Comparison of ENCODE assay signal across 8 mouse cellular contexts in the genomic region with DNA sequence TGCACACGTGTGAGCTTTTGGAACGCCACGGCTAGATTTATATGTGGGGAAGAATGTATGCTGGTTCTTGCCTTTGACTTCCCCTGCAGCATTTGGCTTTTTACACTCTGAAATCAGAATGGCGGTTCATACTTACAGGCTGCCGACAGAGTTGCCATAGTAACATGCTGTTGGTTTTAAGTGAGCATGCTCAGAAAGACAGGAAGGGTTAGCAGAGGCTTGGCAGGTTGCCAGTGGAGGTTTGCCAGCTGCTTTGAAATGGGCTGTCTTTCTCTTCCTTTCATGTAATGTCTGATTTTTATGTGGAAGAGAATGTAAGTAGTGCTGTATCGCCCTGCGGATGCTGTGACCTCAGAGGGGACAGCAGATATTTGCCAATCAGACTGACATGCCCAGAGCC. TPM values are rescaled to one million over a fixed set of nuclear protein-coding genes. Genes with fewer than 3 reads are reported as not detected.
DNase-seq lines count a peak whose midpoint lies in the region; ATAC-seq and TF ChIP-seq lines count a peak whose summit lies in the region.

No protein-coding gene starts in this region.

- peak; percentile 98 for DNase-seq in MN1 (ENCODE audit: low spot score)
- peak; percentile 95 for DNase-seq in cerebellum, adult 9-11 months
- peak; percentile 98 for DNase-seq in frontal cortex, postnatal 25 days (ENCODE audit: low spot score in 2 of 2)
- peak; percentile 99 for DNase-seq in layer of hippocampus, postnatal 10 days (ENCODE audit: low spot score in 2 of 2)
- DNase-seq in ovary, adult 18-20 months (ENCODE audit: low spot score), result peak; percentile 87
- DNase-seq in thymus, adult 2 months, result peak; percentile 92

- H3K4me3 ChIP-seq in hindbrain, embryonic 13.5 days, result peak overlapping the region; percentile 47
- H3K4me3 ChIP-seq in lung, embryonic 16.5 days (ENCODE audit: low read length), result peak overlapping the region; percentile 30
- H3K4me3 ChIP-seq in thymus, adult 2 months (ENCODE audit: control insufficient read depth, insufficient read depth, low read length), result no peak overlapping the region

- no peaks in the 10 kb centered on the region for H3K9me3 ChIP-seq in hindbrain, embryonic 13.5 days
- H3K9me3 ChIP-seq in lung, embryonic 16.5 days (ENCODE audit: control insufficient read depth, low read length), result no peaks in the 10 kb centered on the region

- no peak for TF ChIP-seq POLR2A in thymus, adult 2 months (IDR thresholded peaks at IDR 0.05; ENCODE audit: control insufficient read depth, extremely low read depth, insufficient read depth, low read length, poor library complexity)

- WGBS in hindbrain, embryonic 13.5 days, result 7% methylated on average over 7 of the region's 7 CpGs
- WGBS in lung, embryonic 16.5 days, result 5% methylated on average over 7 of the region's 7 CpGs
- under 1% methylated on average over 7 of the region's 7 CpGs for WGBS in thymus, adult 2 months

- no peaks in the 10 kb centered on the region for H3K27me3 ChIP-seq in hindbrain, embryonic 13.5 days
- H3K27me3 ChIP-seq in lung, embryonic 16.5 days (ENCODE audit: control insufficient read depth, insufficient read depth, low read depth, low read length), result no peaks in the 10 kb centered on the region
- no peaks in the 10 kb centered on the region for H3K27me3 ChIP-seq in thymus, adult 2 months (ENCODE audit: control insufficient read depth, insufficient read depth, low read length)

- H3K36me3 ChIP-seq in hindbrain, embryonic 13.5 days, result peaks cover 16% of the 10 kb centered on the region
- peaks cover 18% of the 10 kb centered on the region for H3K36me3 ChIP-seq in lung, embryonic 16.5 days (ENCODE audit: control insufficient read depth, insufficient read depth, low read length)
- peaks cover 36% of the 10 kb centered on the region for H3K36me3 ChIP-seq in thymus, adult 2 months (ENCODE audit: control insufficient read depth, insufficient read depth, low read length)

- peak overlapping the region; percentile 76 for H3K9ac ChIP-seq in hindbrain, embryonic 13.5 days
- H3K9ac ChIP-seq in lung, embryonic 16.5 days (ENCODE audit: low read length), result peak overlapping the region; percentile 56

- H3K27ac ChIP-seq in hindbrain, embryonic 13.5 days, result peak overlapping the region; percentile 93
- H3K27ac ChIP-seq in lung, embryonic 16.5 days (ENCODE audit: low read length), result peak overlapping the region; percentile 84
- peak overlapping the region; percentile 98 for H3K27ac ChIP-seq in thymus, adult 2 months (ENCODE audit: control insufficient read depth, insufficient read depth, low read length)

- H3K4me1 ChIP-seq in hindbrain, embryonic 13.5 days (replicated peaks), result peaks cover 39% of the 10 kb centered on the region
- peaks cover 19% of the 10 kb centered on the region for H3K4me1 ChIP-seq in lung, embryonic 16.5 days (replicated peaks; ENCODE audit: control insufficient read depth, insufficient read depth, low read length)
- H3K4me1 ChIP-seq in thymus, adult 2 months (replicated peaks; ENCODE audit: control insufficient read depth, insufficient read depth, low read length), result peaks cover 8% of the 10 kb centered on the region

- no peak for TF ChIP-seq CTCF in thymus, adult 2 months (IDR thresholded peaks at IDR 0.05; ENCODE audit: borderline replicate concordance, control insufficient read depth, extremely low read depth, insufficient read depth, low read length, poor library complexity)

- ATAC-seq in hindbrain, embryonic 13.5 days (ENCODE audit: low FRiP score), result peak; percentile 87
- ATAC-seq in lung, embryonic 16.5 days (ENCODE audit: low read depth), result peak; percentile 93

- H3K4me2 ChIP-seq in hindbrain, embryonic 13.5 days, result peak overlapping the region; percentile 72
- H3K4me2 ChIP-seq in lung, embryonic 16.5 days (ENCODE audit: low read depth, low read length), result peak overlapping the region; percentile 58

RNA-seq across cellular contexts. Expression of a gene that starts 32.3 kb away (rescaled TPM):
- 41.2 and 41.3 TPM in 2 replicates for polyA plus RNA-seq in hindbrain, embryonic 13.5 days (2015; fragmentation: Nextera tagmentation; extraction: Ambion mirVana)
- 10 to 100 TPM; 38.4 to 39.2 TPM for total RNA-seq in layer of hippocampus, postnatal 10 days (2021)
- polyA plus RNA-seq in lung, embryonic 16.5 days (2015; fragmentation: Nextera tagmentation; extraction: Ambion mirVana), result 44.7 and 47.7 TPM in 2 replicates
- polyA plus RNA-seq in thymus, adult 2 months (2012; rRNA removed), result 7.5 and 8.1 TPM in 2 replicates
